8 mouse cellular contexts compared by ENCODE assay signal in the genomic region with DNA sequence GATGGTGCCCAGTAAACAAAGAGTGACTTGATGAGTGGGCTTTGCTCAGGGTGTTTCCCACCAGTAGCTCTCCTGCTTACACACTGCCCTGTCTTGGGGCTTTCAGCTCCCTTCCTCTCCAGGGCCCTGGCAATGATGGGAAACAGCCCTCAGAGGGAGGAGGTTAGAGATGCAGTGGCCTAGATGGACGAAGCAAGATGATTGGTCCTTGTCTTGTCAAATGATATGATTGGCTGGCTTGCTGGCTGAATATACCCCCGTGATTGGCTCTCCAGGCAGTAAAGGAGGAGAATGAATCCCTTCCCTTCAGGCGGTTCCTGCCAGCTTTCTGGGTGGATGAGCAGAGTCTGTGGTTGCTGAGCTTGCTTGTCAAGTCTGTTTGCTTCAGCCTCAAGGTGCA.
DNase-seq lines count a peak whose midpoint lies in the region; ATAC-seq and TF ChIP-seq lines count a peak whose summit lies in the region.

No protein-coding gene starts in this region.

- TF ChIP-seq CTCF in brain, embryonic 14.5 days (IDR thresholded peaks at IDR 0.05; ENCODE audit: borderline replicate concordance, extremely low read depth, insufficient read depth, insufficient read length) = no peak

- peak overlapping the region; percentile 43; the same call in 1 of the 2 replicates for H3K4me2 ChIP-seq in heart, embryonic 16.5 days (ENCODE audit: low read depth, low read length)
- peak overlapping the region; percentile 47 for H3K4me2 ChIP-seq in forebrain, embryonic 12.5 days
- H3K4me2 ChIP-seq in intestine, embryonic 16.5 days (ENCODE audit: low read depth, low read length) = peak overlapping the region; percentile 30; the same call in 1 of the 2 replicates
- H3K4me2 ChIP-seq in limb, embryonic 13.5 days (replicated peaks) = peak overlapping the region; percentile 57

- no peaks in the 10 kb centered on the region for H3K27me3 ChIP-seq in heart, embryonic 16.5 days (ENCODE audit: control insufficient read depth, insufficient read depth, low read length)
- peaks cover 10% of the 10 kb centered on the region; the same call in 1 of the 2 replicates for H3K27me3 ChIP-seq in forebrain, embryonic 12.5 days
- H3K27me3 ChIP-seq in intestine, embryonic 16.5 days (replicated peaks; ENCODE audit: control insufficient read depth, insufficient read depth, low read length) = no peaks in the 10 kb centered on the region
- no peaks in the 10 kb centered on the region for H3K27me3 ChIP-seq in limb, embryonic 13.5 days

- H3K4me3 ChIP-seq in heart, embryonic 16.5 days (ENCODE audit: low read length) = no peak overlapping the region; the same call in 1 of the 2 replicates
- peak overlapping the region; percentile 21 for H3K4me3 ChIP-seq in forebrain, embryonic 12.5 days (replicated peaks)
- no peak overlapping the region for H3K4me3 ChIP-seq in intestine, embryonic 16.5 days (ENCODE audit: low read length)
- H3K4me3 ChIP-seq in limb, embryonic 13.5 days = peak overlapping the region; percentile 28

- no peaks in the 10 kb centered on the region for H3K36me3 ChIP-seq in heart, embryonic 16.5 days (ENCODE audit: control insufficient read depth, insufficient read depth)
- H3K36me3 ChIP-seq in forebrain, embryonic 12.5 days (replicated peaks) = no peaks in the 10 kb centered on the region
- no peaks in the 10 kb centered on the region for H3K36me3 ChIP-seq in intestine, embryonic 16.5 days (ENCODE audit: control insufficient read depth, insufficient read depth, low read length)
- no peaks in the 10 kb centered on the region for H3K36me3 ChIP-seq in limb, embryonic 13.5 days

- H3K4me1 ChIP-seq in heart, embryonic 16.5 days (ENCODE audit: control insufficient read depth, insufficient read depth, low read length) = peaks cover 4% of the 10 kb centered on the region; the same call in 1 of the 2 replicates
- H3K4me1 ChIP-seq in forebrain, embryonic 12.5 days = peaks cover 14% of the 10 kb centered on the region
- no peaks in the 10 kb centered on the region for H3K4me1 ChIP-seq in intestine, embryonic 16.5 days (ENCODE audit: control insufficient read depth, insufficient read depth, low read length)
- peaks cover 10% of the 10 kb centered on the region; the same call in 1 of the 2 replicates for H3K4me1 ChIP-seq in limb, embryonic 13.5 days

- no peak overlapping the region for H3K27ac ChIP-seq in heart, embryonic 16.5 days (ENCODE audit: low read length)
- peak overlapping the region; percentile 68 for H3K27ac ChIP-seq in forebrain, embryonic 12.5 days
- no peak overlapping the region for H3K27ac ChIP-seq in intestine, embryonic 16.5 days (ENCODE audit: low read length)
- H3K27ac ChIP-seq in limb, embryonic 13.5 days = no peak overlapping the region

- 0 out of 2 replicates have a peak, but pooled peaks have one; percentile 23 for TF ChIP-seq POLR2A in brain, embryonic 14.5 days (IDR thresholded peaks at IDR 0.05; ENCODE audit: borderline replicate concordance, extremely low read depth, insufficient read depth, insufficient read length, poor library complexity, severe bottlenecking)

- H3K9me3 ChIP-seq in heart, embryonic 16.5 days (replicated peaks; ENCODE audit: control insufficient read depth, low read length) = no peaks in the 10 kb centered on the region
- H3K9me3 ChIP-seq in forebrain, embryonic 12.5 days = no peaks in the 10 kb centered on the region
- no peaks in the 10 kb centered on the region for H3K9me3 ChIP-seq in intestine, embryonic 16.5 days (ENCODE audit: control insufficient read depth, low read length)
- no peaks in the 10 kb centered on the region for H3K9me3 ChIP-seq in limb, embryonic 13.5 days

- H3K9ac ChIP-seq in heart, embryonic 16.5 days (ENCODE audit: low read length) = peak overlapping the region; percentile 47; the same call in 1 of the 2 replicates
- H3K9ac ChIP-seq in forebrain, embryonic 12.5 days = peak overlapping the region; percentile 47; the same call in 1 of the 2 replicates
- H3K9ac ChIP-seq in intestine, embryonic 16.5 days (ENCODE audit: low read depth, low read length) = no peak overlapping the region
- H3K9ac ChIP-seq in limb, embryonic 13.5 days = peak overlapping the region; percentile 53; the same call in 1 of the 2 replicates

- ATAC-seq in heart, embryonic 16.5 days (replicated peaks; ENCODE audit: extremely low read depth, insufficient read depth, low FRiP score) = peak; percentile 69
- peak; percentile 96 for ATAC-seq in forebrain, embryonic 12.5 days (ENCODE audit: low FRiP score)
- ATAC-seq in intestine, embryonic 16.5 days = peak; percentile 85
- peak; percentile 89 for ATAC-seq in limb, embryonic 13.5 days (ENCODE audit: low FRiP score, low read depth)

- DNase-seq in heart, adult 8-10 months (ENCODE audit: low spot score) = no peak
- peak; percentile 96 for DNase-seq in brain, embryonic 14.5 days (ENCODE audit: low read depth)
- peak; percentile 61 to 74 for DNase-seq in right cerebral cortex, postnatal 36 days (ENCODE audit: low spot score in 2 of 2)
- no peak for DNase-seq in natural killer cell, adult 2 months (ENCODE audit: low spot score in 2 of 2)

- 10% methylated on average over 3 of the region's 3 CpGs for WGBS in heart, embryonic 16.5 days
- 2% methylated on average over 3 of the region's 3 CpGs for WGBS in forebrain, embryonic 12.5 days
- WGBS in intestine, embryonic 16.5 days = 14% methylated on average over 3 of the region's 3 CpGs
- 3% methylated on average over 3 of the region's 3 CpGs for WGBS in limb, embryonic 13.5 days

Comparison
In these comparisons a context has a peak if more than half of its experiments do, and no peak if none do; other contexts are left out.
1. H3K4me3 ChIP-seq: peak in forebrain, embryonic 12.5 days (single experiment) and limb, embryonic 13.5 days (single experiment); none in heart, embryonic 16.5 days (single experiment) and intestine, embryonic 16.5 days (single experiment).
2. DNase-seq: peak in brain, embryonic 14.5 days (single experiment) and right cerebral cortex, postnatal 36 days (2 of 2); none in heart, adult 8-10 months (single experiment) and natural killer cell, adult 2 months (0 of 2).
3. Peak in every context shown above with its lines, with median percentiles within 50 percentile points of each other: ATAC-seq and H3K4me2 ChIP-seq.